Mouse (Mus musculus) testis, adult 2 months (tissue): ENCODE measurements around the gene Arhgef17. TPM values are rescaled to one million over a fixed set of nuclear protein-coding genes. Genes with fewer than 3 reads are reported as not detected.
A peak's percentile ranks its signal among the peaks of the same experiment; 100 is the strongest.

ENCODE experiments used
- H3K27ac ChIP-seq: fragments of 200-500 bp; 2 replicates; pipeline ENCODE4 v1.5.1; 2012; ENCODE audit warnings: low read depth, low read length; ENCODE audit not compliant: control insufficient read depth, insufficient read depth
- H3K27me3 ChIP-seq: fragments of 200-500 bp; 2 replicates; pipeline ENCODE4 v1.6.1; 2012; ENCODE audit warnings: mild to moderate bottlenecking, low read length, moderate library complexity; ENCODE audit not compliant: control insufficient read depth, insufficient read depth
- H3K36me3 ChIP-seq: fragments of 200-500 bp; 2 replicates; pipeline ENCODE4 v1.6.1; 2012; ENCODE audit warnings: mild to moderate bottlenecking, low read length; ENCODE audit not compliant: control insufficient read depth, insufficient read depth
- H3K4me1 ChIP-seq: fragments of 200-500 bp; 2 replicates; pipeline ENCODE4 v1.6.1; 2012; ENCODE audit warnings: low read length; ENCODE audit not compliant: control insufficient read depth, insufficient read depth
- H3K4me3 ChIP-seq: fragments of 200-500 bp; 2 replicates; pipeline ENCODE4 v1.5.1; 2012; ENCODE audit warnings: low read depth, mild to moderate bottlenecking, low read length, moderate library complexity, mixed read lengths; ENCODE audit not compliant: control insufficient read depth
- CTCF ChIP-seq: fragments of 200-500 bp; IDR thresholded peaks from 2 replicates; pipeline ENCODE4 v1.5.1; 2012; ENCODE audit warnings: low read depth, mild to moderate bottlenecking, inconsistent platforms, low read length, moderate library complexity; ENCODE audit not compliant: control insufficient read depth, insufficient read depth, insufficient replicate concordance
- POLR2A ChIP-seq: fragments of 200-500 bp; IDR thresholded peaks from 2 replicates; pipeline ENCODE4 v1.6.1; 2012; ENCODE audit warnings: low read depth, mild to moderate bottlenecking, inconsistent platforms, low read length, moderate library complexity; ENCODE audit not compliant: control insufficient read depth
- polyA plus RNA-seq: library from polyadenylated mRNA; depleted of rRNA; stranded (reverse); fragments of >200 nt; gene quantifications from 2 replicates; pipeline ENCODE4 v1.2.3, GENCODE M21; 2012

The Arhgef17 gene
- polyA plus RNA-seq, 1 experiment: 2.8 TPM

- TF ChIP-seq CTCF: no peak
- no peak for TF ChIP-seq POLR2A
- Histone ChIP-seq H3K27ac (no peak overlapping the region), H3K36me3 (no peaks in the 10 kb centered on the region), H3K4me1 (peaks cover 4% of the 10 kb centered on the region), H3K4me3 (no peak overlapping the region), H3K27me3 (no peaks in the 10 kb centered on the region)
These were observed 35.9 kb upstream of the Arhgef17 start for GRCm38 (mm10) chr7:100967850-100968249.

- no peak for TF ChIP-seq POLR2A
- TF ChIP-seq CTCF: no peak
- Histone ChIP-seq H3K4me3 (no peak overlapping the region), H3K4me1 (peaks cover 4% of the 10 kb centered on the region), H3K27ac (no peak overlapping the region), H3K36me3 (no peaks in the 10 kb centered on the region), H3K27me3 (no peaks in the 10 kb centered on the region)
These were observed 34.1 kb upstream of the Arhgef17 start for GRCm38 (mm10) chr7:100966014-100966413.

GRCm38 (mm10) chr7:100965079-100965478, 33.2 kb upstream of the Arhgef17 start:
- H3K4me3 ChIP-seq: no peak overlapping the region
- no peak for TF ChIP-seq POLR2A
- TF ChIP-seq CTCF: peak; percentile 80
- H3K27me3 ChIP-seq: no peaks in the 10 kb centered on the region
- H3K4me1 ChIP-seq: peaks cover 4% of the 10 kb centered on the region
- H3K27ac ChIP-seq: no peak overlapping the region
- no peaks in the 10 kb centered on the region for H3K36me3 ChIP-seq

GRCm38 (mm10) chr7:100964242-100964641, 32.3 kb upstream of the Arhgef17 start:
- H3K36me3 ChIP-seq: no peaks in the 10 kb centered on the region
- H3K4me1 ChIP-seq: no peaks in the 10 kb centered on the region; the same call in 1 of the 2 replicates
- no peak overlapping the region for H3K4me3 ChIP-seq
- TF ChIP-seq CTCF: no peak
- no peak for TF ChIP-seq POLR2A
- H3K27me3 ChIP-seq: no peaks in the 10 kb centered on the region
- no peak overlapping the region for H3K27ac ChIP-seq

- Histone ChIP-seq H3K4me3 (no peak overlapping the region; the same call in 1 of the 2 replicates), H3K27me3 (no peaks in the 10 kb centered on the region), H3K27ac (no peak overlapping the region), H3K4me1 (no peaks in the 10 kb centered on the region), H3K36me3 (no peaks in the 10 kb centered on the region)
- TF ChIP-seq CTCF (no peak), POLR2A (no peak)
These were observed 31.5 kb upstream of the Arhgef17 start for GRCm38 (mm10) chr7:100963381-100963780.

GRCm38 (mm10) chr7:100961146-100961545, 29.2 kb upstream of the Arhgef17 start:
- H3K27me3 ChIP-seq: no peaks in the 10 kb centered on the region
- H3K4me1 ChIP-seq: no peaks in the 10 kb centered on the region
- H3K27ac ChIP-seq: 0 out of 2 replicates have a peak overlapping the region, but pooled peaks have one; percentile 7
- no peak overlapping the region for H3K4me3 ChIP-seq
- no peaks in the 10 kb centered on the region for H3K36me3 ChIP-seq
- no peak for TF ChIP-seq POLR2A
- TF ChIP-seq CTCF: no peak

GRCm38 (mm10) chr7:100960462-100960861, 28.6 kb upstream of the Arhgef17 start:
- Histone ChIP-seq H3K4me1 (no peaks in the 10 kb centered on the region), H3K27ac (no peak overlapping the region), H3K27me3 (no peaks in the 10 kb centered on the region), H3K36me3 (no peaks in the 10 kb centered on the region), H3K4me3 (no peak overlapping the region)
- TF ChIP-seq CTCF (no peak), POLR2A (no peak)

- no peak overlapping the region for H3K4me3 ChIP-seq
- H3K36me3 ChIP-seq: no peaks in the 10 kb centered on the region
- H3K27ac ChIP-seq: no peak overlapping the region
- H3K27me3 ChIP-seq: no peaks in the 10 kb centered on the region
- no peak for TF ChIP-seq POLR2A
- TF ChIP-seq CTCF: no peak
- no peaks in the 10 kb centered on the region for H3K4me1 ChIP-seq
These were observed 26.5 kb upstream of the Arhgef17 start for GRCm38 (mm10) chr7:100958426-100958825.
